Mouse (Mus musculus) thymus, adult 18-20 months (tissue): ENCODE results near the gene Lmna.
A peak's percentile ranks its signal among the peaks of the same experiment; 100 is the strongest.

Experiments
- DNase-seq, 2 experiments: peaks; one replicate each; pipeline ENCODE4 v3.0.0; 2022; ENCODE audit warnings: mixed read lengths in 2 of 2

Gene Lmna

GRCm38 (mm10) chr3:88499580-88499979 is 10.2 kb downstream of the Lmna start:
- DNase-seq: no peak

- no peak for DNase-seq
Measured at GRCm38 (mm10) chr3:88495741-88496415, 13.9 kb downstream of the Lmna start.

- no peak for DNase-seq
Measured at GRCm38 (mm10) chr3:88494836-88495628, 14.7 kb downstream of the Lmna start.

- no peak for DNase-seq
Measured at GRCm38 (mm10) chr3:88493706-88494582, 15.8 kb downstream of the Lmna start.

GRCm38 (mm10) chr3:88487396-88487795 is 22.4 kb downstream of the Lmna start:
- DNase-seq: no peak

GRCm38 (mm10) chr3:88486887-88487286 is 22.9 kb downstream of the Lmna start:
- no peak for DNase-seq

GRCm38 (mm10) chr3:88486043-88486442 is 23.7 kb downstream of the Lmna start:
- no peak for DNase-seq

- DNase-seq: no peak
Measured at GRCm38 (mm10) chr3:88484597-88485316, 25.0 kb downstream of the Lmna start.

- peak; percentile 50 to 54 for DNase-seq
Measured at GRCm38 (mm10) chr3:88483621-88484020, 26.1 kb downstream of the Lmna start.

GRCm38 (mm10) chr3:88483141-88483540 is 26.6 kb downstream of the Lmna start:
- no peak for DNase-seq

GRCm38 (mm10) chr3:88482336-88482735 is 27.4 kb downstream of the Lmna start:
- DNase-seq: no peak

GRCm38 (mm10) chr3:88481372-88482040 is 28.2 kb downstream of the Lmna start:
- no peak for DNase-seq

GRCm38 (mm10) chr3:88480679-88481078 is 29.1 kb downstream of the Lmna start:
- DNase-seq: no peak

GRCm38 (mm10) chr3:88479828-88480227 is 29.9 kb downstream of the Lmna start:
- no peak for DNase-seq

GRCm38 (mm10) chr3:88479163-88479562 is 30.6 kb downstream of the Lmna start:
- DNase-seq: no peak

GRCm38 (mm10) chr3:88477735-88478134 is 32.0 kb downstream of the Lmna start:
- DNase-seq: peak in 1 of 2 experiments; percentile 50

- DNase-seq: no peak
Measured at GRCm38 (mm10) chr3:88476403-88476802, 33.4 kb downstream of the Lmna start.

GRCm38 (mm10) chr3:88473571-88473970 is 36.2 kb downstream of the Lmna start:
- DNase-seq: no peak

- DNase-seq: no peak
Measured at GRCm38 (mm10) chr3:88473020-88473419, 36.7 kb downstream of the Lmna start.

- no peak for DNase-seq
Measured at GRCm38 (mm10) chr3:88470943-88471479, 38.7 kb downstream of the Lmna start.

GRCm38 (mm10) chr3:88469466-88469865 is 40.3 kb downstream of the Lmna start:
- DNase-seq: no peak
